Mouse (Mus musculus): ENCODE results near the gene Gp5.

GRCm38 (mm10) chr16:30299711-30300277, 10.8 kb downstream of the Gp5 start:
- TF ChIP-seq CHD2 (IDR thresholded peaks at IDR 0.05; ENCODE audit: low read length), result no peak
- TF ChIP-seq USF1 (IDR thresholded peaks at IDR 0.05; ENCODE audit: low read depth, low read length), result no peak
- TF ChIP-seq TBP (IDR thresholded peaks at IDR 0.05; ENCODE audit: low read depth, low read length), result no peak
- TF ChIP-seq EP300 (IDR thresholded peaks at IDR 0.05; ENCODE audit: low read depth in 1 of 2, low read length in 2 of 2), result no peak
- no peak for TF ChIP-seq TAL1 (IDR thresholded peaks at IDR 0.05; ENCODE audit: low read length)
- no peak for TF ChIP-seq CTCF (IDR thresholded peaks at IDR 0.05 in 2 of 3, conservative IDR thresholded peaks at IDR 0.05 in 1 of 3; ENCODE audit: control insufficient read depth in 1 of 3, insufficient read depth in 1 of 3, low read depth in 2 of 3, low read length in 3 of 3, poor library complexity in 1 of 3, severe bottlenecking in 1 of 3)
- TF ChIP-seq POLR2A (IDR thresholded peaks at IDR 0.05; ENCODE audit: control insufficient read depth in 1 of 2, insufficient read depth in 1 of 2, low read depth in 1 of 2, low read length in 2 of 2, poor library complexity in 1 of 2), result no peak
- no peak for TF ChIP-seq MAFK (IDR thresholded peaks at IDR 0.05; ENCODE audit: borderline replicate concordance, low read depth, low read length)
- TF ChIP-seq RCOR1 (IDR thresholded peaks at IDR 0.05; ENCODE audit: low read depth, low read length), result no peak
- TF ChIP-seq BHLHE40 (IDR thresholded peaks at IDR 0.05; ENCODE audit: borderline replicate concordance, low read depth, low read length), result no peak
- no peak for TF ChIP-seq TCF12 (IDR thresholded peaks at IDR 0.05; ENCODE audit: low read depth, low read length)
- no peak for TF ChIP-seq RAD21 (IDR thresholded peaks at IDR 0.05; ENCODE audit: low read depth, low read length)
